Mouse (Mus musculus) hindbrain, embryonic 10.5 days (tissue): ENCODE data around the gene Spata1. TPM values are rescaled to one million over a fixed set of nuclear protein-coding genes. Genes with fewer than 3 reads are reported as not detected.
A peak's percentile ranks its signal among the peaks of the same experiment; 100 is the strongest.

Experiments used
- DNase-seq: peaks from one replicate; pipeline ENCODE4 v3.0.0-alpha.2; 2017; ENCODE audit warnings: low spot score
- H3K27ac ChIP-seq: fragments of 300-500 bp; sonication (generic); 2 replicates; pipeline ENCODE4 v1.5.1; 2016; ENCODE audit warnings: mild to moderate bottlenecking, moderate library complexity
- H3K27me3 ChIP-seq: fragments of 300-500 bp; sonication (generic); 2 replicates; pipeline ENCODE4 v1.6.1; 2016; ENCODE audit warnings: mild to moderate bottlenecking; ENCODE audit not compliant: poor library complexity, insufficient read depth, severe bottlenecking
- H3K36me3 ChIP-seq: fragments of 300-500 bp; sonication (generic); 2 replicates; pipeline ENCODE4 v1.6.1; 2016; ENCODE audit warnings: mild to moderate bottlenecking, moderate library complexity
- H3K4me1 ChIP-seq: fragments of 300-500 bp; sonication (generic); replicated peaks from 2 replicates; pipeline ENCODE4 v1.6.1; 2016; ENCODE audit warnings: mild to moderate bottlenecking
- H3K4me3 ChIP-seq: fragments of 300-500 bp; sonication (generic); 2 replicates; pipeline ENCODE4 v1.5.1; 2016; ENCODE audit warnings: mild to moderate bottlenecking, moderate library complexity
- H3K9me3 ChIP-seq: fragments of 300-500 bp; sonication (generic); 2 replicates; pipeline ENCODE4 v1.6.1; 2016; ENCODE audit warnings: mild to moderate bottlenecking, moderate library complexity
- WGBS: fragments of 180-500 bp; shearing (Covaris S2); methylation state at CpG from one replicate; pipeline ENCODE4 v1.1.7; 2016; 5-methylcytosine and 5-hydroxymethylcytosine counted together
- polyA plus RNA-seq: library from polyadenylated mRNA; unstranded; fragments of >200 nt; fragmentation: Nextera tagmentation; extraction: Ambion mirVana; gene quantifications from 2 replicates; pipeline ENCODE4 v1.2.1, GENCODE M21; 2016

The Spata1 gene
- polyA plus RNA-seq, 1 experiment from 2014 or later, result 5.0 TPM

DNA sequence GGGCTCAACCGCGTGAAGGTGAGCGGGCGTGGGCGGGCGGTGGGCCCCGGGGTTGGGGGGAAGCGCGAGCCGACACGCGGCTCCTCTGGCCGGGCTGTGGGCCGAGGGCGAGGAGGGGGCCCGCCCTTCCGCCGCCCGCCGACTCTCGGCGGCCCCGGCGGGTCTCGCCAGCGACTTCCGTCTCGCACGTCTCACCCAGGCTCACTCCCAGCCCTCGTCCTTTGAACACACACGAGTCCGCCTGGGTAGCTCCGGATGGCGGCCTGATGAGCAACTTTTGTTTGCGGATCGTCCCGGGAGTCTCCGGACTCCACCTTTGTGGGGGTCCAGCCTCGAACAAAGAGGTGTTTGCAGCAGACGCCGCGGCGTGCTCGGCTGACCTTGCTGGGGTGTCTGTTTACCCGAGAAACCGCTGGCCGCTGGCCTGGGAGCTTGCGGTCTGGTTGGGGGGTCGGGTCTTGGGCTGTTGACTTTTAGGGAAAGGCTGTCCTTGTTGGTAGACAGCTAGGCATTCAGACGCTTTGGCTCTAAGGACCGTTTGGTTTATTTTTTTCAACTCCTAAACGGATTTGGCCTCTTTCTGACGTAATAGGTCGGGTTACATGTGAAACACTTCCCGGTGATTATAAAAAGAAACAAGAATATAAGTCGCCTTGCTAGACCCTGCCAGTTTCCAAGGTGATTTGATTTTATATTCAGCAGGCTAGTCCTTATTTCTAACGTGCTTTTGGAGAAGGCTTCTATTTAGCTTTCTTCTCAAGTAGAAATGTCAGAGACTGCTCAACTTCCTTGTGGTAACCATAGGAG lies 653 bp upstream of the Spata1 start:
- under 1% methylated on average over 57 of the region's 57 CpGs for WGBS
- peaks cover 24% of the 10 kb centered on the region for H3K4me1 ChIP-seq
- no peaks in the 10 kb centered on the region for H3K9me3 ChIP-seq
- DNase-seq, result peak; percentile 78
- H3K36me3 ChIP-seq, result peaks cover 26% of the 10 kb centered on the region
- no peaks in the 10 kb centered on the region for H3K27me3 ChIP-seq
- H3K4me3 ChIP-seq, result peak overlapping the region; percentile 89
- peak overlapping the region; percentile 99 for H3K27ac ChIP-seq

DNA sequence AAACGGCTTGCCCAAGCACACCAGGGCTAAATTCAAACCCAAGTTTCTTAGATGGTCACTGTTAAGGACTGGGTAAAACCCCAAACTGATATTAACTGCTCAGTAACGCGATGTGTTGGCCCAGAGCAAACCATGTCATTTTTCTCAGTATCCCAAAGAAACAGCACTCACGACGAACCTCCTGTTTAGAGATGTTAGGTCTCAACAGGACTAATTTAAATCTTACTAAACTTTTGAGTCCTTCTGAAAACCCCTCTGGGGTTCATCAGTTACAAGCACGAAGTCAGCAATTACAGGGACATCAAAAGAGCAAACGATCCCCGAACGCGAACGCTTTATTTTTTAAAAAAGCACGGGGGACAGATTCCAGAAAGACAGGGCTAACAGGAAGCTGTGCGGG lies 564 bp downstream of the Spata1 start:
- Histone ChIP-seq H3K27me3 (no peaks in the 10 kb centered on the region), H3K27ac (peak overlapping the region; percentile 99), H3K9me3 (no peaks in the 10 kb centered on the region), H3K4me1 (peaks cover 24% of the 10 kb centered on the region), H3K36me3 (peaks cover 14% of the 10 kb centered on the region), H3K4me3 (peak overlapping the region; percentile 89)
- WGBS, result 5% methylated on average over 13 of the region's 13 CpGs
- DNase-seq, result no peak

DNA sequence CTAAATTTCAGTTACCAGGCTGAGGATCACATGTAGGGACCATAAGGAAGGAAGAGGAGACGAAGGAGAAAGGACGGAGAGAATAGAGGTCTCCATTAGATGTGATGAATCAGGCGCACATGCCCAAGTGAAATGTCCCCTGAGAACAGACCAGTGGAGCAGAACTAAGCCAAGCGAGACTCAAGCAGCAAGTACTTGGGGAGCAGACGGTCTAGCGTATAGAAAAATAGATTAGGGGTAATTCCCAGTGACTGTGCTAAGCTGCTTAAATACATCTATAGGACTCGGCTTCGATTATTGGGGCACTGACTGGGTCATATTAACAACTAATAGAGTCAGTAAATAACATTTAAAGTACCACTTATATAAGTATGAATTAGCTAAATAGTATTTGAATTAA lies 4.6 kb downstream of the Spata1 start:
- 71% methylated on average over 8 of the region's 8 CpGs for WGBS
- Histone ChIP-seq H3K9me3 (no peaks in the 10 kb centered on the region), H3K27me3 (no peaks in the 10 kb centered on the region), H3K4me1 (no peaks in the 10 kb centered on the region), H3K27ac (no peak overlapping the region), H3K4me3 (no peak overlapping the region), H3K36me3 (no peaks in the 10 kb centered on the region)
- no peak for DNase-seq

DNA sequence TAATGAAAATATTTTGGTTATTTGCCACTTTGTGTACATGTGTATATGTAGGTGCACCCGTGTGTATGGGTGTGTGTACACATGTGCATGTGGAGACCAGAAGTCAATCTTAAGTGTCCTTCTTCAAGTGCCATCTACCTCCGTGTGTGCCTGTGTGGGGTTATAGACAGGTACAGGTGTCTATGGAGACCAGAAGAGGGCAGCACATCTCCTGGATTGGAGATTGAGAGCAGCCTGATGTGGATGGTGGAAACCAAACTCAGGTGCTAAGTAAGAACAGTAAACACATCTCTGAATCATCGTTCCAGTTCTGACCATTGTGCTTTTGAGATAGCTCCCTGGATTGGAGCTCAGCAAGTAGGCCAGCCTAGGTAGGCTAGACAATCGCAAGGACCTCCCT lies 13.1 kb downstream of the Spata1 start:
- Histone ChIP-seq H3K36me3 (no peaks in the 10 kb centered on the region), H3K9me3 (no peaks in the 10 kb centered on the region), H3K27ac (no peak overlapping the region), H3K4me1 (no peaks in the 10 kb centered on the region), H3K27me3 (no peaks in the 10 kb centered on the region), H3K4me3 (no peak overlapping the region)
- DNase-seq, result no peak
- WGBS, result 84% methylated on average over 4 of the region's 4 CpGs

DNA sequence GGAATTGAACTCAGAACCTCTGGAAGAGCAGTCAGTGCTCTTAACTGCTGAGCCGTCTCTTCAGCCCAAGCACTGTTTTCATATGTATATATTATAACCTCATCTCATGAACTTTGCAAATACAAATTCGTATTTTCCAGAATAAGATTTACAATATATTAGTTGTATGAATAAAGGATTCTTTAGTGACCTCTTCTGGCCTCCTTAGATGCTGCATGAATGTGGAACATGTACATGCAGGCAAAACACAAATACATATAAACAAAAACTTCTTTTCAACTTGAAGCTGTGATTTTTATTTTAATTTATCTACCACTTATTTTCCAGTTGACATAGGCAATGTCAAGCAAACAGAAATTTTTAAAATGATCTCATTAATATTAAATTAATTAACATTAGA lies 17.5 kb downstream of the Spata1 start:
- H3K4me1 ChIP-seq, result no peaks in the 10 kb centered on the region
- no peaks in the 10 kb centered on the region for H3K9me3 ChIP-seq
- no peaks in the 10 kb centered on the region for H3K36me3 ChIP-seq
- no peak overlapping the region for H3K27ac ChIP-seq
- DNase-seq, result no peak
- WGBS, result 76% methylated on average over 2 of the region's 2 CpGs
- no peaks in the 10 kb centered on the region for H3K27me3 ChIP-seq
- H3K4me3 ChIP-seq, result no peak overlapping the region

DNA sequence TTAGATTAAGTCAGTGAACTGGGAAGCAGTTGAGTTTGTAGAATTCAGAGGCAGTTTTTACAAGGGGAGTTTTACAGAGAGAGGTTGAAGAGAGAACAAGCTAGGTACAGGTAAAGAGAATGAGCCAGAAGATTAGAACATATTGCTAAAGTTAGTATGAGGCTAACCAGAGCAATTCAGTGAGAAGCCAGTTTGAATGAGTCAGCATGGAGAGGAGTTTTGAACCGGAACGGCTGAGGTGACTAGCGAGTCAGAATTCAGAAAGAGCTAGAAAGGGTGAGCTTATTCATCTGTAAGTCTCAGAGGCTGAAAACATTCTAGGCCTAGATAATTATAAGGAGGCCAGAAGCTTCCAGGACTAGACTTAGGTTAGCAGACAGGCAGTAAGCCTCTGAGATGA lies 25.1 kb downstream of the Spata1 start:
- H3K36me3 ChIP-seq, result no peaks in the 10 kb centered on the region
- H3K9me3 ChIP-seq, result no peaks in the 10 kb centered on the region
- no peaks in the 10 kb centered on the region for H3K27me3 ChIP-seq
- H3K27ac ChIP-seq, result no peak overlapping the region
- whole genome bisulfite sequencing, result 95% methylated on average over 3 of the region's 3 CpGs
- H3K4me3 ChIP-seq, result no peak overlapping the region
- H3K4me1 ChIP-seq, result no peaks in the 10 kb centered on the region
- DNase-seq, result no peak

DNA sequence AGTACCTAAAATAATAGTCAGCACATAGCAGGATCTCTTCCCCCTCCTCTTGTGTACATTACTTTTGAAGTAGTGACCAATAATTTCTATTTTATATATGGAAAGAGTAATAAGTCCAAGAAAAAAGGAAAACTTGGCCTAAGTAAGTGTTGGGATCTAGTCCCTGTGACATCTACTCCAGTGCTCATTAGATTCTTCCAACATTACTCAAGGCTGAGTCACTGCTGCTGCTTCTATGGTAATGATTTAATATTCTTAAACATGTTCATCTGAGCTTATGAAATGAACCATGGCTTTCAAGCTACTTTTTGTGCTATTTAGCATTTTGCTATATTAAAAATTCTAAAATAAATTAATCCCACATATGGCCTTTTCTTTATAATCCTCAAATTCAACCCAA lies 25.8 kb downstream of the Spata1 start:
- no peak overlapping the region for H3K27ac ChIP-seq
- H3K4me1 ChIP-seq, result no peaks in the 10 kb centered on the region

DNA sequence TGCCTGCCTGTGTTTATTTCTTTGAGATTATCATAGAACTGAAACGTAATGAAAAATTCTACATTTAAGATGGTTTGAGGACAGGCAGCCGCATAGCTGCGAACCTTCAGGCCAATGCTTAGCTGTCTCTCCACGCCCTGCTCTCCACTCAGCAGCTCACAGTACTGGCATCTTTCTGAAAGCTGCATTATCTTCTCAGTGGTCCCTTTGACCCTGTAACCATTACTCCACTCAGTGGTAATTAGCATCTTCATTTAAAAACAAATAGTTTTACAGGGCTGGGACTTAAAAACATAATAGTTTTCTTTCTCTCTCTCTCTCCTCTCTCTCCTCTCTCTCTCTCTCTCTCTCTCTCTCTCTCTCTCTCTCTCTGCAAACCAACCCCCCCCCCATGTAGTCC lies 26.9 kb downstream of the Spata1 start:
- H3K27ac ChIP-seq, result no peak overlapping the region
- H3K4me3 ChIP-seq, result no peak overlapping the region
- WGBS, result 71% methylated on average over 4 of the region's 4 CpGs

More for the DNA sequence above, 25.8 kb downstream of the Spata1 start:
- Histone ChIP-seq H3K9me3 (no peaks in the 10 kb centered on the region), H3K27me3 (no peaks in the 10 kb centered on the region), H3K36me3 (no peaks in the 10 kb centered on the region), H3K4me3 (no peak overlapping the region)
- DNase-seq, result no peak

DNA sequence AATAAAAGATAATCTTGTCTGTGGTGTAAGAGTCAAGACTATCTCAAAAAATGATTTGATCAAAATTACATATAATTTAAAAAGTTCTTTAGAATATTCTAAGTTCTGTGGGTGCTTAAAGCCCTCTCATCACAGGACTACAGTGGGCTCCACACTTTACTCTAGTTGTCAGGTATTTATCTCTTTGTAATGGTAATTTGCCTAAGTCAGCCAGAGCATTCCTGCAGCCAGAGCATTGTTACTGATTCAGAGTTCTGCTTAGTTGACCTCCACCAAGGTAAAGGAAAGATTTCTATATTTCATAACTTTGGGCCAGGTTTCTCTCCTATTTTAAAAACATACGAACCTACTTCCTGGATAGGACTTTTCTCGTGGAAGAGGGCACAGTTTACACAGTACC lies 30.3 kb downstream of the Spata1 start:
- Histone ChIP-seq H3K27me3 (no peaks in the 10 kb centered on the region), H3K9me3 (no peaks in the 10 kb centered on the region), H3K27ac (no peak overlapping the region), H3K4me1 (no peaks in the 10 kb centered on the region), H3K36me3 (no peaks in the 10 kb centered on the region; the same call in 1 of the 2 replicates), H3K4me3 (no peak overlapping the region)
- WGBS, result 83% methylated on average over 2 of the region's 2 CpGs
- no peak for DNase-seq

More for the DNA sequence above, 26.9 kb downstream of the Spata1 start:
- Histone ChIP-seq H3K27me3 (no peaks in the 10 kb centered on the region), H3K4me1 (no peaks in the 10 kb centered on the region), H3K9me3 (no peaks in the 10 kb centered on the region), H3K36me3 (no peaks in the 10 kb centered on the region)
- no peak for DNase-seq

DNA sequence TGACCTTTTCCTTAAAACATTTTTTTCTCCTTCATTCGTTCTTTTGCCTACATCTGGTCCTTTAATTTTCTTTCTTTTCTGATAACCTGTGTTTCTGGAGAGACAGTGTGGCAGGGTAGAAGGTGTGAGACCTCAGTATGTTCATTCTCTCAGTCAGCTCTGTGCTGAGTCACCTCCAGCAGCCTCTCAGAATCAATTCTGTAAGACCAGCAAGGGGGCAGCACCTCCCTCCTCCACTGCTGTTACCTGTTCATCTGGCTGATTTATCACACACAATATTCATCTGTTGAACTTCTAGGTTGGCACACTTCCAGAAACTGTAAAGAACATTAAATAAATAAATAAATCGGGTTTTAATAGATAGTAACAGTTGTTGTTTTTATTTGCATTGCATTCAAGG lies 36.6 kb downstream of the Spata1 start:
- 73% methylated on average over 2 of the region's 2 CpGs for WGBS
- no peaks in the 10 kb centered on the region for H3K27me3 ChIP-seq
- H3K27ac ChIP-seq, result no peak overlapping the region
- no peaks in the 10 kb centered on the region for H3K9me3 ChIP-seq
- no peak overlapping the region for H3K4me3 ChIP-seq
- DNase-seq, result no peak
- no peaks in the 10 kb centered on the region for H3K4me1 ChIP-seq
- no peaks in the 10 kb centered on the region; the same call in 1 of the 2 replicates for H3K36me3 ChIP-seq

DNA sequence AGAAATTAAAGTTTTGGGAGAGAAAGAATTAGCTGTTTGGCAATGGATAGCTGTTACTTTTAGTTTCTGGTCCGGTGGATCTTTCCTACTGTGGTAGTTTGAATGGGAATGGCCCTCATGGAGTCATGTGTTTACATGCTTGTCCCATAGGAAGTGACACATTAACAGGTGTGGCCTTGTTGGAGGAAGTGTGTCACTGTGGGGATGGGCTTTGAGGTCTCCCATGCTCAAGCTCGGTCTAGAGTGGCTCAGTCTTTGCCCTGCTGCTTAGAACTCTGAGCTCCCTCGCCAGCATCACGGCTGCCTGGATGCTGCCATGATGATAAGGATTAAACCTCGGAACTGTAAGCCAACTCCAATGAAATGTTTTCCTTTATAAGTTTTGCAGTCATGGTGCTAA lies 48.2 kb downstream of the Spata1 start:
- H3K4me1 ChIP-seq, result peaks cover 13% of the 10 kb centered on the region; the same call in 1 of the 2 replicates
- H3K36me3 ChIP-seq, result 0 out of 2 replicates have a peak, but pooled peaks cover 3% of the 10 kb centered on the region
- no peaks in the 10 kb centered on the region for H3K9me3 ChIP-seq
- no peak overlapping the region for H3K4me3 ChIP-seq
- no peak for DNase-seq
- 89% methylated on average over 5 of the region's 5 CpGs for WGBS
- no peaks in the 10 kb centered on the region for H3K27me3 ChIP-seq
- no peak overlapping the region for H3K27ac ChIP-seq

DNA sequence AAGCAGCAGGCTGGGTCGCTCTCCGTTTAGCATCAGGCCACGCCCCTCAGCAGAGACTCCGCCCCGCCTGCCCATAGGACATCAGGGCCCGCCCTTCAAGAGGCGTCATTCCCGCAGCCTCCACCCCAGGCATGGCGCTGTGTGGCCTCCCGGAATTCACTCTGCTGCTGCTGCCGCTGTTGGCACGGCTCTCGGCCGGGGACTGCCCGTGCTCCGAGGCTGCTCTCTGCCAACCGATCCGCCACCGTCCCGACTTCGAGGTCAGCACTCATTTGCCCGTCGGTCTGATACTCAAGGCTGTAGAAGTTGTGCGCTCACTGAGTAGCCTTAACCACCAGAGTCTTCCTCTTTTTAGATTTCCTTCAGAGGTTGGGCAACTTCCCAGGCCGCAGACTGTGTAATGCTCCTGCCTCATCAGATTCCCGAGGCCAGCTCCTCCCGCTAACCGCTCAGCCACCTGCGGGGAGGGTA lies 49.1 kb downstream of the Spata1 start:
- Histone ChIP-seq H3K4me3 (peak overlapping the region; percentile 65), H3K36me3 (peaks cover 9% of the 10 kb centered on the region), H3K27ac (peak overlapping the region; percentile 89), H3K27me3 (no peaks in the 10 kb centered on the region), H3K9me3 (no peaks in the 10 kb centered on the region), H3K4me1 (peaks cover 13% of the 10 kb centered on the region; the same call in 1 of the 2 replicates)
- peak; percentile 94 for DNase-seq
- WGBS, result 1% methylated on average over 29 of the region's 29 CpGs

DNA sequence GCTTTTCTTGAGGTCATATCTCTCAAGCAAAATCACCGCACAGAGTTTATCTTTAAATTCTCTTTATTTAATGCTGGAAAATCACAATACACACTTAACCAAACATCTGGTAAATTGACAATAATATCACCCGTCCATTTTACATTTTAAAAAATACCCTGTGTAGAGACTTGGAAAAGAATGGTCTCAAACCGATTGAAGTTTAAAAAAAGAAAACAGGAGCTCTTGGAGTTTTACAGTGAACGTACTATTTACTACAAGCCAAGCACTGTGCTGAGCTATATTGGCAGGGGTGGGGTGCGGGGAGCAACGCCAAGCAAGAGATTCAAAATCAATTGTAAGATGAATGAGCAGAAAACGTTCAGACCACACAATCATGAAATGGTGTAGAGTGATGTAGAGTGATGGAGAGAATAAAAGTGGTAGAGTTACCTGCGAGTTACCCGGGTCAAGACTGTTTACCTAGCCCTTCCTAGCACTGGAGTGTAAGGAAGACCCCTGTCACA lies 49.8 kb downstream of the Spata1 start, which contains the start of gene Ctbs:
TSS of gene Ctbs (plus strand) at position 51 of the 506 bp plus-strand sequence.
- 56% methylated on average over 9 of the region's 9 CpGs for WGBS
- H3K36me3 ChIP-seq, result peaks cover 12% of the 10 kb centered on the region
- H3K4me1 ChIP-seq, result peaks cover 13% of the 10 kb centered on the region; the same call in 1 of the 2 replicates
- H3K9me3 ChIP-seq, result no peaks in the 10 kb centered on the region
- no peaks in the 10 kb centered on the region for H3K27me3 ChIP-seq
- DNase-seq, result no peak
- peak within 1 kb of the TSS; percentile 65 for H3K4me3 ChIP-seq
- peak within 1 kb of the TSS; percentile 89 for H3K27ac ChIP-seq
